Mouse (Mus musculus) ES-E14 (cell line): ENCODE results near the gene Limd1. TPM values are rescaled to one million over a fixed set of nuclear protein-coding genes. Genes with fewer than 3 reads are reported as not detected.

Experiments
- DNase-seq: peaks from one replicate; pipeline ENCODE4 v3.0.0-alpha.2; 2013; ENCODE audit warnings: low read depth, low spot score
- H3K27ac ChIP-seq: 2 replicates; pipeline ENCODE4 v1.5.1; 2012; ENCODE audit warnings: low read depth, mild to moderate bottlenecking, low read length, moderate library complexity, mixed read lengths; ENCODE audit not compliant: poor library complexity, insufficient read depth, severe bottlenecking
- H3K36me3 ChIP-seq: 2 replicates; pipeline ENCODE4 v1.6.1; 2012; ENCODE audit warnings: mild to moderate bottlenecking, low read length, moderate library complexity, mixed read lengths; ENCODE audit not compliant: control insufficient read depth, poor library complexity, insufficient read depth, severe bottlenecking
- H3K4me1 ChIP-seq, 2 experiments: fragments of 150-350 bp in 1 of 2; sonication (generic) in 1 of 2; 2 replicates each; pipeline ENCODE4 v1.6.1; 2012; ENCODE audit warnings: low read length in 2 of 2, mild to moderate bottlenecking in 1 of 2, mixed read lengths in 1 of 2; ENCODE audit not compliant: control insufficient read depth in 2 of 2, insufficient read depth in 2 of 2, poor library complexity in 1 of 2
- H3K4me3 ChIP-seq, 2 experiments: fragments of 150-350 bp in 1 of 2; sonication (generic) in 1 of 2; 2 replicates each; pipeline ENCODE4 v1.5.1; 2012; ENCODE audit warnings: low read length in 2 of 2, low read depth in 1 of 2, mild to moderate bottlenecking in 1 of 2, mixed read lengths in 1 of 2; ENCODE audit not compliant: insufficient read depth in 1 of 2, poor library complexity in 1 of 2, severe bottlenecking in 1 of 2
- H3K9ac ChIP-seq: 2 replicates; pipeline ENCODE4 v1.6.1; 2012; ENCODE audit warnings: low read depth, mild to moderate bottlenecking, low read length, mixed read lengths; ENCODE audit not compliant: poor library complexity, insufficient read depth, severe bottlenecking
- H3K9me3 ChIP-seq: fragments of 150-350 bp; sonication (generic); 2 replicates; pipeline ENCODE4 v1.6.1; 2012; ENCODE audit warnings: low read depth, mild to moderate bottlenecking, low read length; ENCODE audit not compliant: control insufficient read depth, insufficient read depth
- CHD2 ChIP-seq: IDR thresholded peaks from 2 replicates; pipeline ENCODE4 v1.6.1; 2014; ENCODE audit warnings: mild to moderate bottlenecking, low read depth, low read length, inconsistent platforms
- HCFC1 ChIP-seq: IDR thresholded peaks from 2 replicates; pipeline ENCODE4 v1.6.1; 2012; ENCODE audit warnings: low read length, inconsistent platforms, borderline replicate concordance; ENCODE audit not compliant: insufficient read depth
- MAFK ChIP-seq: IDR thresholded peaks from 2 replicates; pipeline ENCODE4 v1.6.1; 2014; ENCODE audit warnings: mild to moderate bottlenecking, low read depth, low read length, inconsistent platforms; ENCODE audit not compliant: insufficient read depth
- ZC3H11A ChIP-seq: IDR thresholded peaks from 2 replicates; pipeline ENCODE4 v1.6.1; 2012; ENCODE audit warnings: low read depth, mild to moderate bottlenecking, inconsistent platforms, low read length, borderline replicate concordance
- ZNF384 ChIP-seq: IDR thresholded peaks from 2 replicates; pipeline ENCODE4 v1.6.1; 2012; ENCODE audit warnings: low read depth, low read length, inconsistent platforms
- in situ Hi-C, 2 experiments: fragments of 600-800 bp; cut with MboI; formaldehyde crosslinking; loops; one replicate each; pipeline ENCODE4 v1.15.1; 2025; ENCODE audit warnings: low sequenced_read_pairs in 2 of 2, inconsistent platforms in 1 of 2; ENCODE audit not compliant: unreplicated experiment in 2 of 2
- total RNA-seq: library from RNA; depleted of rRNA; stranded (reverse); fragments of 300-350 nt; gene quantifications from 2 replicates; pipeline ENCODE4 v1.2.3, GENCODE M21; 2012

Limd1 gene
- total RNA-seq, 1 experiment: 16.2 TPM

DNA sequence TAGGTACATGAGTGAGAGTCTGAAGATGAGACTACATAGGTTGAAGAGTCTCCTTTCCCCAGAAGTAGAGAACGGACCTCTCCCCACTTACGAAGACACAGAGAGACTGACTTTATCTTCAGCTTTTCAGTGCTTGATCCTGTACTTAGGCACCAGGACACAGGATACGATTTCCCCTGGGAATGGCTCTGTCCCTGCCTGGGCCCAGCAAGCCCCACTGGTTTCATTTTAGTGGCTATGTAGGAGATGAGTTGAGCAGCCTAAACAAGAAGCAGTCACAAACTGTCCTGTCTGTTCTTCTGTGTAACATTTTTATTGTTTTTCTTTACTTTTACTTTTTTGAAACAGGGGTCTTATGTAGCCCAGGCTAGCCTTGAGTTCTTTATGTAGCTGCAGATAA lies 6.3 kb downstream of the Limd1 start:
- Histone ChIP-seq H3K4me1 (no peaks in the 10 kb centered on the region), H3K9ac (no peak overlapping the region; the same call in 1 of the 2 replicates), H3K36me3 (peaks cover 3% of the 10 kb centered on the region; the same call in 1 of the 2 replicates), H3K27ac (no peak overlapping the region), H3K9me3 (no peaks in the 10 kb centered on the region), H3K4me3 (no peak overlapping the region)
- TF ChIP-seq CHD2 (no peak), MAFK (no peak), ZC3H11A (no peak), HCFC1 (no peak), ZNF384 (no peak)
- in situ Hi-C loops: no loop called here
- DNase-seq: no peak

DNA sequence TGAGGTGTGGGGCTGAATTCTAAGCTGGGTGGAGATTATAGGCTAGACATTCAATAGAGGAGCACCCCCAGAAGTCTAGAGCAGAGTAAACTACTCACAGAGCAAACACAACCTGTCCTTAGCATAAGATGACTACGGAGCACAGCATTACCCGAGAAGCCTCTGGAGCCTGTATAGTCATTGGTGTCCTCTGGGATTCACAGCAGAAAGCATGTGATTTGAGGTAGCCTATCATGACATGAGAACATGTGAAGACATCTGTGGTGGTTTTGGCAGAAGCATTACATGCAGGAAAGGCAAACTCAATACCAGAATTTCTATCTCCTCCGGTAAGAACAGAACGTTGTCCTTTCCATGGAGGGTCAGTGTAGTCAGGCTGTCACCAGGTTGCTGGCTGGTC lies 7.1 kb downstream of the Limd1 start:
- H3K27ac ChIP-seq: no peak overlapping the region
- H3K36me3 ChIP-seq: peaks cover 3% of the 10 kb centered on the region; the same call in 1 of the 2 replicates
- TF ChIP-seq MAFK (no peak), CHD2 (no peak), HCFC1 (no peak), ZNF384 (no peak), ZC3H11A (no peak)
- DNase-seq: no peak
- in situ Hi-C loops: no loop called here
- no peaks in the 10 kb centered on the region for H3K9me3 ChIP-seq
- no peak overlapping the region for H3K9ac ChIP-seq
- no peaks in the 10 kb centered on the region for H3K4me1 ChIP-seq
- H3K4me3 ChIP-seq: no peak overlapping the region

DNA sequence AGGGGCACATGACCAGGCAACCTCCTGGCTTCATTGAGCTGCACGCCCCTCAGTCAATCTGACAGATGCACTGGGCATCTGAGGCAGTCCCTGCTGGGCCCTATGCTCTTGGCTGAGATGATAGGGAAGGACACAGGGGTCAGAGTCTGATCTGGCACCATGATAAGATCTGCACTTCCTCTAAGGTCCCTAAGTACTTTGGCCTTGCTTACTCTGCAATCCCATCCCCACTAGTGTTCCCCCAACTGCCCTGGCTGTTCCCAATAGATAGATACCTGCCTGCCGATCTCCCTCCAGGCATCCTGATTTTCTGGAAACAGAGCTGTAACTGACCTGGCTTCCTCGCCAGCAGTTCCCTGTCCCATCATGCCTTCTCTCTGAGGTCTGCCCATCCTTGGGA lies 8.1 kb downstream of the Limd1 start:
- peaks cover 0 to 7% of the 10 kb centered on the region in 2 experiments; a peak in 1 of 4 replicates for H3K4me1 ChIP-seq
- no peak overlapping the region for H3K9ac ChIP-seq
- H3K4me3 ChIP-seq: no peak overlapping the region
- H3K27ac ChIP-seq: no peak overlapping the region
- TF ChIP-seq ZC3H11A (no peak), HCFC1 (no peak), ZNF384 (no peak), CHD2 (no peak)
- H3K9me3 ChIP-seq: no peaks in the 10 kb centered on the region
- no peaks in the 10 kb centered on the region; the same call in 1 of the 2 replicates for H3K36me3 ChIP-seq
- in situ Hi-C loops: no loop called here
- no peak for DNase-seq

DNA sequence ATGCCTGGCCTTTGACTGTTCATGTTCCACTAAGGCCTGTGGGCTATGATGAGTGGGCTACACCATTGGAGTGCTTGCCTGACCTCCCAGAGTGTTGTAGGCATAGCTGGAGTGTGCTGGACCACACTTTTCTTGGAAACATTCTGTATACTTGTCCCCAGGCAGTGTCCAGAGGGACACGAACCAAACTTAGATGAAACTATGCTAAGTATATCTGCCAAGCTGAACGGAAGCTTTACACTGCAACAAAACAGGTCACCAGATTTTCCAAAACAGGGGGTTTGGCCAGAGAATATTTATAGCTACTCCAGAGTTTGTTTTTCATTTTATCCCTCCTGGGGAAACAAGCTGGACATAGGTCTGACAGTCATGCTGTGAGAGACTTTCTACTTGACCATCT lies 10.6 kb downstream of the Limd1 start:
- Histone ChIP-seq H3K4me1 (peaks cover 0 to 7% of the 10 kb centered on the region in 2 experiments; a peak in 1 of 4 replicates), H3K4me3 (no peak overlapping the region), H3K36me3 (no peaks in the 10 kb centered on the region; the same call in 1 of the 2 replicates), H3K9me3 (no peaks in the 10 kb centered on the region), H3K9ac (no peak overlapping the region), H3K27ac (no peak overlapping the region)
- in situ Hi-C loops: no loop called here
- DNase-seq: no peak
- TF ChIP-seq HCFC1: no peak
- TF ChIP-seq CHD2: no peak
- no peak for TF ChIP-seq MAFK
- TF ChIP-seq ZNF384: no peak
- TF ChIP-seq ZC3H11A: no peak
